Mouse (Mus musculus) lung, postnatal 0 days (tissue): ENCODE measurements around the gene Mlana. TPM values are rescaled to one million over a fixed set of nuclear protein-coding genes. Genes with fewer than 3 reads are reported as not detected.

Experiments
- ATAC-seq: fragments of 200-750 bp; cut with Nextera tagmentation; 2 replicates; pipeline ENCODE4 v1.8.0; 2017; ENCODE audit warnings: moderate library complexity
- DNase-seq: peaks from one replicate; pipeline ENCODE4 v3.0.0-alpha.2; 2016; ENCODE audit warnings: low spot score
- H3K27ac ChIP-seq: fragments of 300-500 bp; sonication (generic); 2 replicates; pipeline ENCODE4 v1.5.1; 2014; ENCODE audit warnings: antibody characterized with exemption, mild to moderate bottlenecking, low read length, mixed read lengths
- H3K27me3 ChIP-seq: fragments of 300-500 bp; sonication (generic); replicated peaks from 2 replicates; pipeline ENCODE4 v1.6.1; 2014; ENCODE audit warnings: low read length, mixed read lengths; ENCODE audit not compliant: insufficient read depth
- H3K36me3 ChIP-seq: fragments of 300-500 bp; sonication (generic); 2 replicates; pipeline ENCODE4 v1.6.1; 2014; ENCODE audit warnings: low read length, mixed read lengths; ENCODE audit not compliant: insufficient read depth
- H3K4me1 ChIP-seq: fragments of 300-500 bp; sonication (generic); 2 replicates; pipeline ENCODE4 v1.6.1; 2014; ENCODE audit warnings: antibody characterized with exemption, low read depth, low read length, mixed read lengths; ENCODE audit not compliant: insufficient read depth
- H3K4me2 ChIP-seq: fragments of 300-500 bp; sonication (generic); replicated peaks from 2 replicates; pipeline ENCODE4 v1.6.1; 2014; ENCODE audit warnings: low read depth, mild to moderate bottlenecking, low read length, moderate library complexity, mixed read lengths
- H3K4me3 ChIP-seq: fragments of 300-500 bp; sonication (generic); 2 replicates; pipeline ENCODE4 v1.5.1; 2014; ENCODE audit warnings: low read depth, low read length
- H3K9ac ChIP-seq: fragments of 300-500 bp; sonication (generic); replicated peaks from 2 replicates; pipeline ENCODE4 v1.6.1; 2014; ENCODE audit warnings: low read depth, mild to moderate bottlenecking
- H3K9me3 ChIP-seq: fragments of 300-500 bp; sonication (generic); 2 replicates; pipeline ENCODE4 v1.6.1; 2016; ENCODE audit warnings: low read length, mixed read lengths
- CTCF ChIP-seq: IDR thresholded peaks from 2 replicates; pipeline ENCODE4 v1.5.1; 2016; ENCODE audit warnings: antibody characterized with exemption, mild to moderate bottlenecking
- EP300 ChIP-seq: IDR thresholded peaks from 2 replicates; pipeline ENCODE4 v1.6.1; 2016; ENCODE audit warnings: antibody characterized with exemption, mild to moderate bottlenecking, control low read depth
- WGBS: fragments of 180-500 bp; shearing (Covaris S2); extraction: QIAGEN DNeasy Blood & Tissue Kit; methylation state at CpG from one replicate; pipeline ENCODE4 v1.1.7; 2014; 5-methylcytosine and 5-hydroxymethylcytosine counted together
- polyA plus RNA-seq: library from polyadenylated mRNA; unstranded; fragments of >200 nt; fragmentation: Nextera tagmentation; extraction: Ambion mirVana; gene quantifications from 2 replicates; pipeline ENCODE4 v1.2.1, GENCODE M21; 2015

Gene Mlana
- polyA plus RNA-seq, 1 experiment from 2014 or later, result 0.61 TPM

GRCm38 (mm10) chr19:29670247-29670646 lies 27.4 kb upstream of the Mlana start:
- TF ChIP-seq CTCF (no peak), EP300 (no peak)
- ATAC-seq, result no peak
- Histone ChIP-seq H3K9ac (no peak overlapping the region), H3K9me3 (no peaks in the 10 kb centered on the region), H3K36me3 (no peaks in the 10 kb centered on the region), H3K27ac (no peak overlapping the region), H3K4me2 (no peak overlapping the region), H3K4me1 (no peaks in the 10 kb centered on the region), H3K27me3 (0 out of 2 replicates have a peak, but pooled peaks cover 11% of the 10 kb centered on the region), H3K4me3 (no peak overlapping the region)
- no peak for DNase-seq
- WGBS, result 88% methylated on average over 6 of the region's 6 CpGs

DNA sequence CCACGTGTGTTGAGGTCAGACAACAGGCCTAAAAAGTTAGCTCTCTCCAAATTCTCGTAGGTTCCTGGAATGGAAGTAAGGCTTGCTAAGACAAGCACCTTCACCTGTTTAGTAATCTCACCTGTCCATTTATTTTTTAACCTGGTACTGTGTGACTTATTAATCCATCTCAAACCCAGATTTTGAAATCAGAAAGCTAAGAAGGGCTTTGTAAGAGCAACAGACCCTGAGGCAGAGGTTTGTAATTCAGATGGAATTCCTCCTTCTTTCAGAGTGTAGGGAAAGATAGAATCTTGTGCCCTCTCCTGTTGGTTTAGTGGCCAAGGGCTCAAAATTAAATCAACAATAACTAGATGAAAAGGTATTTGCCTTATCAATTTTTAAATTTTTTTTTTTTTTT lies 26.5 kb upstream of the Mlana start:
- TF ChIP-seq EP300, result no peak
- TF ChIP-seq CTCF, result no peak
- Histone ChIP-seq H3K27me3 (0 out of 2 replicates have a peak, but pooled peaks cover 11% of the 10 kb centered on the region), H3K4me1 (no peaks in the 10 kb centered on the region), H3K9ac (no peak overlapping the region), H3K36me3 (no peaks in the 10 kb centered on the region), H3K4me2 (no peak overlapping the region), H3K9me3 (no peaks in the 10 kb centered on the region), H3K27ac (no peak overlapping the region), H3K4me3 (no peak overlapping the region)
- no peak for ATAC-seq
- 83% methylated on average over 2 of the region's 2 CpGs for WGBS
- DNase-seq, result no peak

DNA sequence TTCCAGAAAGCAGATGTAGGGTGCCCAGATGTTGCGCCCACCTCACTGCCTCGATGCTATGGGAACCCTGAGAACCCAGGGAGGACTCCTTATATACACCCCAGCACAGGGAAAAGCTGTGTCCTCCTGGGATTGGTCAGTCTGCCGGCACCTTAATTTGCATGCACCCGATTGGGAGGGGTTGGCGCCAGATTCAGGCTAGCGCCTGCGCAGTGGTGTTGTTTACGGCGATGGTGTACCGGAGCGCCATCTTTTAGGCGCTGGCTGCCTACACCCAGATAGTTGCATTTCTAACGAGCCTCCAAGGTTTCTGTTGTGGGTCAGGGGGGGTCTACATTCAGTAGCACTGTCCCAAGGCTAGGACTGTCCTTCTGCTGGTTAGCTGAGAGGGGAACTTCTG lies 25.0 kb upstream of the Mlana start:
- WGBS, result 92% methylated on average over 13 of the region's 13 CpGs
- no peak for DNase-seq
- Histone ChIP-seq H3K4me3 (no peak overlapping the region), H3K27me3 (0 out of 2 replicates have a peak, but pooled peaks cover 11% of the 10 kb centered on the region), H3K36me3 (no peaks in the 10 kb centered on the region), H3K4me2 (no peak overlapping the region), H3K4me1 (no peaks in the 10 kb centered on the region), H3K9ac (no peak overlapping the region), H3K27ac (no peak overlapping the region), H3K9me3 (no peaks in the 10 kb centered on the region)
- TF ChIP-seq CTCF (no peak), EP300 (no peak)
- ATAC-seq, result no peak

DNA sequence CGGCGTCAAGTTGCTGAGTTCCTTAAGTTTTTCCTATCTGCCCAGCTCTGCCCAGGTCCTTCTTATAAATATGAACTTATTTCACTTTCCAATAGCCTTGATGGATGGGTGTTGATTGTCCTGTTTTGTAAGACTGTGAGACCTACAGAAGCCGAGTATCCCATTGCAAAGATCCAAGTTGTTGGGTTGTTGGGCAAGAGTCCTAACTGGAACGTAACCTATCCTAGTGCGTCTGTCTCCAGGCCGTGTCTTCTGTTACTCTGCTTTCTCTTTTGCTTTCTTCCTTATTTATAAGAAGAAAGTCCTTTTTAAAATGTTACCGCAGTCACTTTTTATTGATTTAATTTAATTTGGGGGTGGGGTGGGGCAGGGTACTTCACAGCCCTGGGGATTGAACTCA lies 22.7 kb upstream of the Mlana start:
- H3K9me3 ChIP-seq, result no peaks in the 10 kb centered on the region
- no peaks in the 10 kb centered on the region for H3K36me3 ChIP-seq
- no peak overlapping the region for H3K9ac ChIP-seq
- ATAC-seq (no peak), DNase-seq (no peak)
- H3K4me3 ChIP-seq, result no peak overlapping the region
- H3K4me1 ChIP-seq, result no peaks in the 10 kb centered on the region
- H3K4me2 ChIP-seq, result no peak overlapping the region
- TF ChIP-seq EP300 (no peak), CTCF (no peak)
- no peak overlapping the region for H3K27ac ChIP-seq
- 0 out of 2 replicates have a peak, but pooled peaks cover 6% of the 10 kb centered on the region for H3K27me3 ChIP-seq
- WGBS, result 88% methylated on average over 7 of the region's 7 CpGs

GRCm38 (mm10) chr19:29675562-29676078 lies 22.0 kb upstream of the Mlana start:
- Histone ChIP-seq H3K4me2 (no peak overlapping the region), H3K4me1 (no peaks in the 10 kb centered on the region), H3K9ac (no peak overlapping the region), H3K36me3 (no peaks in the 10 kb centered on the region), H3K27ac (no peak overlapping the region), H3K9me3 (no peaks in the 10 kb centered on the region), H3K4me3 (no peak overlapping the region), H3K27me3 (0 out of 2 replicates have a peak, but pooled peaks cover 6% of the 10 kb centered on the region)
- DNase-seq, result peak; percentile 13
- WGBS, result 41% methylated on average over 9 of the region's 9 CpGs
- no peak for ATAC-seq
- no peak for TF ChIP-seq CTCF
- no peak for TF ChIP-seq EP300

DNA sequence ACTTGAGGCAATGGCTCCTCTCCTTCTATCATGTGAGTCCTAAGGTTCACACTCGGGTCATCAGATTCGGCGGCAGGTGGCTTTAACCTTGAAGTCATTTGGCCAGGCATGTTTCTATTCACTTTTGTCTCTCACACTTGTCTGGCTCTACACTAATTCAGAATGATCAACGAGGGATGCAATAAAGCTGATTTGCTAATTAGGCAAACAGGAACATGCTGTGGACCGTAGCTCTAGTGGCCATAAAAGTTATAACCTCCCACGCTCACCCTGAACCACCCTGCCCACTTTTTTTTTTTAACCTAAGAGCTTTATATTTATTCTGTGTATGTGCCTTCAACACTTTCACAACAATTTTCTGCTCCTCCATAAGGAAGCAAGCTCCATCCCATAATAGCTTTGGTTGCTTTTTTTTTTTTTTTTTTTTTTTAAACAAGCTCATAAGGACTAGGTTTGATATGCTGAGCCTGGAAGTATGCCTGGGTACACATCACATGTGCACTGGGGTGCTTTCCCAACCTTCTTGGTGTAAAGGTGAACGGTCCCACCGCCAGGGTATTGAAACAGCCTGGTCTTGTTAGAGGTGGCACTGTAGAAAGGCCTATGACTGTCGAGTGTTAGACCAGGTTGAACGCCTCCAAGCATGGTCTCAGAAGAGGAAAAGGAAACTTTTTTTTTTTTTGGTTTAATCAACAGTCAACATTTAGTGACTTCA lies 21.0 kb upstream of the Mlana start:
- Histone ChIP-seq H3K4me1 (no peaks in the 10 kb centered on the region), H3K36me3 (no peaks in the 10 kb centered on the region), H3K27ac (no peak overlapping the region), H3K4me2 (no peak overlapping the region), H3K9ac (no peak overlapping the region), H3K9me3 (no peaks in the 10 kb centered on the region), H3K4me3 (no peak overlapping the region), H3K27me3 (0 out of 2 replicates have a peak, but pooled peaks cover 6% of the 10 kb centered on the region)
- WGBS, result 82% methylated on average over 10 of the region's 10 CpGs
- TF ChIP-seq CTCF (no peak), EP300 (no peak)
- DNase-seq (no peak), ATAC-seq (no peak)
